Mouse (Mus musculus) olfactory bulb, adult 2 months (tissue): Measurements from ENCODE around the gene C1qc.

Source experiments
- CTCF ChIP-seq: fragments of 200-500 bp; IDR thresholded peaks from 2 replicates; pipeline ENCODE4 v1.5.1; 2012; ENCODE audit warnings: low read depth, mild to moderate bottlenecking, low read length, moderate library complexity; ENCODE audit not compliant: insufficient read depth
- POLR2A ChIP-seq: fragments of 200-500 bp; IDR thresholded peaks from 2 replicates; pipeline ENCODE4 v1.6.1; 2012; ENCODE audit warnings: mild to moderate bottlenecking, low read depth, low read length, moderate library complexity; ENCODE audit not compliant: insufficient read depth

GRCm38 (mm10) chr4:136842802-136843201 lies 50.1 kb downstream of the C1qc start:
- TF ChIP-seq CTCF (no peak), POLR2A (no peak)
